Mouse (Mus musculus) forebrain, embryonic 14.5 days (tissue): Measurements from ENCODE around the gene Aff4. TPM values are rescaled to one million over a fixed set of nuclear protein-coding genes. Genes with fewer than 3 reads are reported as not detected.
"Not testable (repeated sequence)": the region's sequence is repeated elsewhere in the genome, so short reads cannot be mapped to it uniquely, and the experiment has no call there.

Source experiments
- ATAC-seq: fragments of 200-750 bp; cut with Nextera tagmentation; 2 replicates; pipeline ENCODE4 v1.8.0; 2017; ENCODE audit warnings: mild to moderate bottlenecking, moderate library complexity
- DNase-seq: peaks from one replicate; pipeline ENCODE4 v3.0.0-alpha.2; 2015; ENCODE audit warnings: low spot score
- H3K27ac ChIP-seq: fragments of 300-500 bp; sonication (generic); 2 replicates; pipeline ENCODE4 v1.5.1; 2014; ENCODE audit warnings: low read depth, mild to moderate bottlenecking, control low read depth, low read length, moderate library complexity
- H3K27me3 ChIP-seq: fragments of 300-500 bp; sonication (generic); replicated peaks from 2 replicates; pipeline ENCODE4 v1.6.1; 2014; ENCODE audit warnings: low read length, control low read depth, mixed read lengths; ENCODE audit not compliant: control insufficient read depth, insufficient read depth
- H3K36me3 ChIP-seq: fragments of 300-500 bp; sonication (generic); 2 replicates; pipeline ENCODE4 v1.6.1; 2014; ENCODE audit warnings: low read length, control low read depth; ENCODE audit not compliant: control insufficient read depth, insufficient read depth
- H3K4me1 ChIP-seq: fragments of 300-500 bp; sonication (generic); 2 replicates; pipeline ENCODE4 v1.6.1; 2014; ENCODE audit warnings: antibody characterized with exemption, low read length, control low read depth; ENCODE audit not compliant: control insufficient read depth, insufficient read depth
- H3K4me2 ChIP-seq: fragments of 300-500 bp; sonication (generic); 2 replicates; pipeline ENCODE4 v1.6.1; 2014; ENCODE audit warnings: mild to moderate bottlenecking, control low read depth, low read length
- H3K4me3 ChIP-seq: fragments of 300-500 bp; sonication (generic); 2 replicates; pipeline ENCODE4 v1.5.1; 2014; ENCODE audit warnings: low read depth, low read length, control low read depth
- H3K9ac ChIP-seq: fragments of 300-500 bp; sonication (generic); 2 replicates; pipeline ENCODE4 v1.6.1; 2014; ENCODE audit warnings: mild to moderate bottlenecking, low read length, control low read depth, moderate library complexity
- H3K9me3 ChIP-seq: fragments of 300-500 bp; sonication (generic); replicated peaks from 2 replicates; pipeline ENCODE4 v1.6.1; 2016; ENCODE audit warnings: low read length, control low read depth, mixed read lengths; ENCODE audit not compliant: control insufficient read depth
- WGBS: fragments of 180-500 bp; shearing (Covaris S2); extraction: QIAGEN DNeasy Blood & Tissue Kit; methylation state at CpG from one replicate; pipeline ENCODE4 v1.1.7; 2014; 5-methylcytosine and 5-hydroxymethylcytosine counted together
- polyA plus RNA-seq: library from polyadenylated mRNA; unstranded; fragments of >200 nt; fragmentation: Nextera tagmentation; extraction: Ambion mirVana; gene quantifications from 2 replicates; pipeline ENCODE4 v1.2.1, GENCODE M21; 2014

Gene Aff4
- polyA plus RNA-seq, 1 experiment from 2014 or later, result 69.4 TPM

DNA sequence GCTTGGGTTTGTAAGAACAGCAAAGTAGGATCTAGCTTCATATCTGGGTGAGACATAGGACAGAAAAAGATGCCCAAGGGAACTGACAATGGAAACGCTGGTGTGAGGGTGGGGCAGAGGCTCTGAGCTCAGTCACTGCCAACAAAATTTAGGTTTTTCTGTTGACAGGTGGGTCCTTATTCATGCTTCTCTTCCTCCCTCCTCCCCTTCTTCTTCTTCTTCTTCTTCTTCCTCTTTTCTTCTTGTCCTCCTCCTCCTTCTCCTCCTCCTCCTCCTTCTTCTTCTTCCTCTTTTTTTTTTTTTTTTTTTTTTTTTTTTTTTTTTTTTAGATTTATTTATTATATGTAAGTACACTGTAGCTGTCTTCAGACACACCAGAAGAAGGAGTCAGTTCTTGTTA lies 37.8 kb upstream of the Aff4 start:
- 86% methylated on average over 1 of the region's 1 CpGs for WGBS

DNA sequence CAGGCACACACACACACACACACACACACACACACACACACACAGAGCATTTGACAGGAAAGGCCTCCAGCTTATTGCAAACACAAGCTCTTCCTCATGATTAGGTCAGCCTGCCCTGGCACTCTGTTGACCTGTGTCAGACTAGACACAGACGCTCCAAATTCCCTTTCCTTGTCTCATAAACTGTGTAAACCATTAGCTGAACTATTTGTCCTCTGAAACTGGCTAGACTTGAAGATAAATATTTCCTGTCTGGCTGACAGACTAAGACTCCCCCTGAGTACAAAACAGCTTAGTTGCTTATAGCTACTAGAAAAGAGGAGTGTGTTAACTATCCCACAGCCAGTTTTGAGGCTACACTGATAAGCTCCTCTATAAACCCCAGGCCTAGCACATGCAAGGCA lies 35.9 kb upstream of the Aff4 start:
- Histone ChIP-seq H3K4me3 (no peak overlapping the region), H3K27ac (no peak overlapping the region), H3K9ac (no peak overlapping the region), H3K36me3 (no peaks in the 10 kb centered on the region), H3K4me2 (no peak overlapping the region), H3K4me1 (no peaks in the 10 kb centered on the region), H3K9me3 (no peaks in the 10 kb centered on the region), H3K27me3 (no peaks in the 10 kb centered on the region)
- no peak for ATAC-seq
- 74% methylated on average over 1 of the region's 1 CpGs for WGBS
- DNase-seq, result no peak

More for the DNA sequence above, 37.8 kb upstream of the Aff4 start:
- not testable (repeated sequence) for H3K27ac ChIP-seq, H3K4me1 ChIP-seq, H3K36me3 ChIP-seq, H3K4me3 ChIP-seq, H3K9me3 ChIP-seq, DNase-seq, H3K27me3 ChIP-seq, H3K4me2 ChIP-seq, ATAC-seq, H3K9ac ChIP-seq

GRCm38 (mm10) chr11:53316996-53317395 lies 33.6 kb upstream of the Aff4 start:
- WGBS, result 37% methylated on average over 6 of the region's 6 CpGs
- no peaks in the 10 kb centered on the region for H3K4me1 ChIP-seq
- no peak overlapping the region for H3K9ac ChIP-seq
- DNase-seq (peak; percentile 57), ATAC-seq (no peak)
- no peak overlapping the region for H3K4me3 ChIP-seq
- no peaks in the 10 kb centered on the region for H3K36me3 ChIP-seq
- no peaks in the 10 kb centered on the region for H3K9me3 ChIP-seq
- no peaks in the 10 kb centered on the region for H3K27me3 ChIP-seq
- H3K4me2 ChIP-seq, result no peak overlapping the region
- H3K27ac ChIP-seq, result no peak overlapping the region

DNA sequence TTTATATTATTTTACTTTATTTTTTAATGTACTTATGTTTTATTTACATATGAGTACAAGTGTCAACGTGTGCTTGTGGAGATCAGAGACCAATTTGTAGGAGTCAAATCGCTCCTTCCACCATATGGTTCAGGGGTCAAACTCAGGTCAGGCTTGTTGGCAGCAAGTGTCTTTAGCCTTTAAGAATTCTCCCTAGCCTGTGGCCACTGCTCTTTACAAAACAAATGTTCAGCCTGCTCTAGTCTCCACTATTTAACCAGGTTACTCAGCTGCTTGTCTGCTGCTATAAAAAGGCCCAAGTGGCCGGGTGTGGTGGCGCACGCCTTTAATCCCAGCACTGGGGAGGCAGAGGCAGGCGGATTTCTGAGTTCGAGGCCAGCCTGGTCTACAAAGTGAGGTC lies 32.6 kb upstream of the Aff4 start:
- Histone ChIP-seq H3K9me3 (no peaks in the 10 kb centered on the region), H3K36me3 (no peaks in the 10 kb centered on the region), H3K27me3 (no peaks in the 10 kb centered on the region), H3K4me1 (no peaks in the 10 kb centered on the region), H3K9ac (no peak overlapping the region), H3K27ac (no peak overlapping the region), H3K4me3 (no peak overlapping the region), H3K4me2 (no peak overlapping the region)
- ATAC-seq, result no peak
- WGBS, result 87% methylated on average over 7 of the region's 7 CpGs
- no peak for DNase-seq

GRCm38 (mm10) chr11:53318568-53318967 lies 32.1 kb upstream of the Aff4 start:
- H3K27me3 ChIP-seq, H3K4me1 ChIP-seq, H3K27ac ChIP-seq, H3K4me3 ChIP-seq, DNase-seq, H3K9me3 ChIP-seq, H3K9ac ChIP-seq, H3K4me2 ChIP-seq, ATAC-seq, H3K36me3 ChIP-seq: not testable (repeated sequence)
- 82% methylated on average over 3 of the region's 3 CpGs for WGBS

GRCm38 (mm10) chr11:53319867-53320266 lies 30.8 kb upstream of the Aff4 start:
- 95% methylated on average over 13 of the region's 13 CpGs for WGBS
- not testable (repeated sequence) for DNase-seq, H3K27ac ChIP-seq, H3K4me3 ChIP-seq, H3K9ac ChIP-seq, ATAC-seq, H3K4me2 ChIP-seq, H3K9me3 ChIP-seq, H3K27me3 ChIP-seq, H3K4me1 ChIP-seq, H3K36me3 ChIP-seq

DNA sequence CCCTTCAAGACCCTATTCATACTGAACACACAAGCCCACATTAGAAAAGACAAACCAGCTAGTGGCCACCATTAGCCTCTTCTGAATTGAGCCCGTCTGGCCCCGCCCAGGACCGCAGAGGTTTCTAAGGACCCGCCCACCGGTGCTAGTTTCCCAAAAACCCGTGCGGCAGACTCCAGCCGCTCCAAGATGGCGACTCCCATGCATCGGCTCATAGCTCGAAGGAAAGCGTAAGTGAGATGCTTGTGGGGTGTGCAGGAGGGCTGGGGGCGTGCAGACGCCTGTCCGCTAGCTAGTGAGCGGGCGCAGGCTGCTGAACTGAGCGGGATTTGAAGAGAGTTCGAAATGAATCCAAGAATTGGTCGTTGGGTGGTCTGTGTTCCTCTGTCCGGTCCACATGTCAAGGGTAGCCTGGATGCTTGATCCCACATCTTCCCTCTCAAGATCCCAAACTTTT lies 26.1 kb upstream of the Aff4 start, which contains the start of gene Zcchc10:
Zcchc10 (plus strand) TSS at position 168 of the 457 bp plus-strand sequence.
- peaks cover 7% of the 10 kb centered on the region; the same call in 1 of the 2 replicates for H3K4me1 ChIP-seq
- H3K27ac ChIP-seq, result no peak within 1 kb of the TSS
- under 1% methylated on average over 21 of the region's 21 CpGs for WGBS
- H3K9ac ChIP-seq, result peak within 1 kb of the TSS; percentile 63
- DNase-seq (peak; percentile 95), ATAC-seq (peak; percentile 98)
- peak within 1 kb of the TSS; percentile 76 for H3K4me2 ChIP-seq
- peak within 1 kb of the TSS; percentile 45 for H3K4me3 ChIP-seq
- no peaks in the 10 kb centered on the region for H3K9me3 ChIP-seq
- H3K36me3 ChIP-seq, result peaks cover 25% of the 10 kb centered on the region
- no peaks in the 10 kb centered on the region for H3K27me3 ChIP-seq

DNA sequence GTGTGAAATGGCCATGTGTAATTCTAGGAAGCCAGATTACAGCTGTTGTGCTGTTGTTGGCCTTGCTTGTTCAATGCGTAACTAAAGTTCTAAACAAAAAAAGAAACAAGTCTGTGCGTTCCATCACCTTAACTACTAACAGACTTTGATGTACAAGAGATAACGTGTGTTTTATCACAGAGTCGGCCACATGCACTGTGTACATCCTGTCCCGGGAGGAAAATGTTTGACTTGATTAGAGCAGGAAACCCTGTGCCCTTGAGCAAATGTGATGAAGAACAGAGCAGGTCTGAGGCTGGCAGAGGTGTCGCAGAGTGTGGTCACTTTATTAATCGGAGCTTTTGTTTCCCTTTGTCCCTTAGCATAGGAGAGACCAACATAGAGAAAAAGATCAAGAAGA lies 20.3 kb upstream of the Aff4 start:
- H3K27ac ChIP-seq, result no peak overlapping the region
- H3K9ac ChIP-seq, result no peak overlapping the region
- H3K27me3 ChIP-seq, result no peaks in the 10 kb centered on the region
- peaks cover 56% of the 10 kb centered on the region for H3K36me3 ChIP-seq
- H3K4me1 ChIP-seq, result peaks cover 2% of the 10 kb centered on the region; the same call in 1 of the 2 replicates
- H3K4me2 ChIP-seq, result no peak overlapping the region
- 94% methylated on average over 7 of the region's 7 CpGs for WGBS
- no peaks in the 10 kb centered on the region for H3K9me3 ChIP-seq
- H3K4me3 ChIP-seq, result no peak overlapping the region
- DNase-seq (no peak), ATAC-seq (no peak)

- Histone ChIP-seq H3K27ac (no peak overlapping the region), H3K36me3 (peaks cover 56% of the 10 kb centered on the region), H3K4me2 (no peak overlapping the region), H3K27me3 (no peaks in the 10 kb centered on the region), H3K4me1 (no peaks in the 10 kb centered on the region), H3K9ac (no peak overlapping the region), H3K9me3 (no peaks in the 10 kb centered on the region), H3K4me3 (no peak overlapping the region)
- ATAC-seq, result no peak
- 91% methylated on average over 6 of the region's 6 CpGs for WGBS
- DNase-seq, result no peak
Measured at GRCm38 (mm10) chr11:53331121-53331520, 19.5 kb upstream of the Aff4 start.
